Mouse (Mus musculus) midbrain, embryonic 16.5 days (tissue): ENCODE results near the gene Ferd3l. TPM values are rescaled to one million over a fixed set of nuclear protein-coding genes. Genes with fewer than 3 reads are reported as not detected.

Experiments
- ATAC-seq: fragments of 200-750 bp; cut with Nextera tagmentation; 2 replicates; pipeline ENCODE4 v1.8.0; 2017; ENCODE audit warnings: moderate TSS enrichment
- H3K27ac ChIP-seq: fragments of 300-500 bp; sonication (generic); 2 replicates; pipeline ENCODE4 v1.5.1; 2014; ENCODE audit warnings: mild to moderate bottlenecking, low read length, mixed read lengths
- H3K27me3 ChIP-seq: fragments of 300-500 bp; sonication (generic); 2 replicates; pipeline ENCODE4 v1.6.1; 2014; ENCODE audit warnings: low read depth, low read length, mixed read lengths; ENCODE audit not compliant: control insufficient read depth, insufficient read depth
- H3K36me3 ChIP-seq: fragments of 300-500 bp; sonication (generic); 2 replicates; pipeline ENCODE4 v1.6.1; 2014; ENCODE audit warnings: mild to moderate bottlenecking, low read length, moderate library complexity, mixed read lengths; ENCODE audit not compliant: control insufficient read depth, insufficient read depth
- H3K4me1 ChIP-seq: fragments of 300-500 bp; sonication (generic); 2 replicates; pipeline ENCODE4 v1.6.1; 2014; ENCODE audit warnings: mild to moderate bottlenecking, low read length, mixed read lengths; ENCODE audit not compliant: control insufficient read depth, insufficient read depth
- H3K4me2 ChIP-seq: fragments of 300-500 bp; sonication (generic); 2 replicates; pipeline ENCODE4 v1.6.1; 2014; ENCODE audit warnings: mild to moderate bottlenecking, low read length, mixed read lengths
- H3K4me3 ChIP-seq: fragments of 300-500 bp; sonication (generic); 2 replicates; pipeline ENCODE4 v1.5.1; 2014; ENCODE audit warnings: low read depth, mild to moderate bottlenecking, low read length, moderate library complexity, mixed read lengths
- H3K9ac ChIP-seq: fragments of 300-500 bp; sonication (generic); 2 replicates; pipeline ENCODE4 v1.6.1; 2014; ENCODE audit warnings: low read depth, low read length, mixed read lengths
- H3K9me3 ChIP-seq: fragments of 300-500 bp; sonication (generic); replicated peaks from 2 replicates; pipeline ENCODE4 v1.6.1; 2014; ENCODE audit warnings: mild to moderate bottlenecking, low read length, mixed read lengths; ENCODE audit not compliant: control insufficient read depth, poor library complexity, severe bottlenecking
- WGBS: fragments of 180-500 bp; shearing (Covaris S2); extraction: QIAGEN DNeasy Blood & Tissue Kit; methylation state at CpG from one replicate; pipeline ENCODE4 v1.1.7; 2014; 5-methylcytosine and 5-hydroxymethylcytosine counted together
- polyA plus RNA-seq: library from polyadenylated mRNA; unstranded; fragments of >200 nt; fragmentation: Nextera tagmentation; extraction: Ambion mirVana; gene quantifications from 2 replicates; pipeline ENCODE4 v1.2.1, GENCODE M21; 2015

The Ferd3l gene
- polyA plus RNA-seq, 1 experiment from 2014 or later: 0.43 TPM

- Histone ChIP-seq H3K36me3 (no peaks in the 10 kb centered on the region), H3K9ac (no peak overlapping the region), H3K4me3 (no peak overlapping the region), H3K27me3 (peaks cover 38% of the 10 kb centered on the region), H3K27ac (no peak overlapping the region), H3K4me2 (no peak overlapping the region), H3K4me1 (peaks cover 11% of the 10 kb centered on the region; the same call in 1 of the 2 replicates), H3K9me3 (no peaks in the 10 kb centered on the region)
- WGBS: 6% methylated on average over 15 of the region's 15 CpGs
- no peak for ATAC-seq
These were observed 35.6 kb downstream of the Ferd3l start for GRCm38 (mm10) chr12:33963671-33964369.

DNA sequence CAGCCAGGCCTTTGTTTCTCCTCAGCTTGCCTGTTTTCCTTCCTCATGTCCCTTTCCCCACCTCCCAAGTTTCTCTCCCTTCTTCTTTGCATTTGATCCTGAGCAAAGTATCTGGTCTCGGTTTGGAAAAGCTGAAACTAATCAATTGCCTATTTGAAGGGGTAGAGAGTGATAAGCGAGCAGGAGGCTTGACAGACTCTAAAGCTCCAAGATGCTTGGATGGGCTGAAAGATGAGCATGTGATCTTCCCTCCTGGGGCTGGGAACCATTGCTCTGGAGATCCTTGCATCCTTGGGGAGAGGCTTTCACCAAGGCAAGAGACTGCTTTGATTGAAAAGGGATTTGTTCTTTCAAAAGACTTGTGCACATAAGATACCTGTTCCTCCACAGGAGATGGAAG, 36.2 kb downstream of the Ferd3l start:
- no peak for ATAC-seq
- 7% methylated on average over 2 of the region's 2 CpGs for WGBS

GRCm38 (mm10) chr12:33965661-33966360, 37.6 kb downstream of the Ferd3l start:
- no peak for ATAC-seq
- 5% methylated on average over 5 of the region's 5 CpGs for WGBS
- Histone ChIP-seq H3K4me1 (peaks cover 11% of the 10 kb centered on the region; the same call in 1 of the 2 replicates), H3K4me3 (no peak overlapping the region), H3K9ac (no peak overlapping the region), H3K9me3 (no peaks in the 10 kb centered on the region), H3K4me2 (no peak overlapping the region), H3K27me3 (peaks cover 44% of the 10 kb centered on the region), H3K27ac (no peak overlapping the region), H3K36me3 (no peaks in the 10 kb centered on the region)

More for the DNA sequence above, 36.2 kb downstream of the Ferd3l start:
- H3K27ac ChIP-seq: no peak overlapping the region
- no peaks in the 10 kb centered on the region for H3K36me3 ChIP-seq
- peaks cover 36% of the 10 kb centered on the region for H3K27me3 ChIP-seq
- no peaks in the 10 kb centered on the region for H3K9me3 ChIP-seq
- H3K4me1 ChIP-seq: peaks cover 11% of the 10 kb centered on the region; the same call in 1 of the 2 replicates
- no peak overlapping the region for H3K4me3 ChIP-seq
- H3K9ac ChIP-seq: no peak overlapping the region
- H3K4me2 ChIP-seq: no peak overlapping the region

DNA sequence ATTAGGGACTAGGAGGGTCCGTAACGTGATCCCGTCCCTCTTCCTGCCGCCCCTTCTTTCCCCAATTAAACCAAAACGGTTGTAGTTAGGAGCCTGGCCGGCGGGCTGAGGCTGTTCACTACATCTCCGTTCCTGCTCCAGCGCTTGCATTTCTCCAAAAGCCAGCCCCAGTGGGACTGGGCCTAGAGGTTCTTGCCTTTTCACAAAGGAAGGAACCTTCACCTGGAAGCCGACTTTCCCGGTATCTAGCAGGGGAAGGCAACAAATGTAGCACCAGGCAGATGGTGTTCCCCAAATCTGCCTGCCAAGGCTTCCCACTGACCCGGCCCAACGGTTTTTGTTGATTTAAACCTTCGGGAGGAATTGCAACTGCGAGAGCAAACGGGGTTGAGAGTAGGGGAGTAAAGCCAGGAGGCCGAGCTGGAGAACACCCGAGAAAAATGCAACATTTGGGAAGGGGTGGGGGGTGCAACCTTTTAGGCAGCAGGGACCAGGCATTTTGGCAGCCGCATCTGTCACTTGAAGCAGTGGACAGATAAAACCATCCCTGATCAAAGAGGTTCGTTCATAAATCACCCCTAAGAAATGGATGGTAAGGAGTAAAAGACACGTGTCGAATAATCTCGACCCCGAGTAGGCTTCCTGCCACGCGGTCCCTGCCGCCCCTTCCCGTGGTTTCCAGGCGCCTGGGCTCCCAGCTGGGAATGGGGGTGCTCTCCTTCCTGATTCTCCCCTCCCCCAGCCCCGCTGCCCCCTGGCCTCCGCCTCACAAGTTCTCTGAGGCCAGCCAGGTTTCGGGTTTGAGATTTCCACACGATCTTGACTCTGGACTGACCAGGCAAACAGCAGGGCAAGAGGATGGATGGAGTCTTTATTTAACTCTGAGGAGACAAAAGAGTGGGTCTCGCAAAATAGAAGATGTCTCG, 38.5 kb downstream of the Ferd3l start:
- Histone ChIP-seq H3K9me3 (no peaks in the 10 kb centered on the region), H3K27me3 (peaks cover 45% of the 10 kb centered on the region), H3K9ac (no peak overlapping the region), H3K36me3 (no peaks in the 10 kb centered on the region), H3K27ac (no peak overlapping the region), H3K4me1 (peaks cover 11% of the 10 kb centered on the region; the same call in 1 of the 2 replicates), H3K4me2 (peak overlapping the region; percentile 39), H3K4me3 (peak overlapping the region; percentile 15; the same call in 1 of the 2 replicates)
- ATAC-seq: peak; percentile 9; the same call in 1 of the 2 replicates
- WGBS: under 1% methylated on average over 35 of the region's 35 CpGs

- Histone ChIP-seq H3K4me1 (peaks cover 11% of the 10 kb centered on the region; the same call in 1 of the 2 replicates), H3K9ac (no peak overlapping the region), H3K9me3 (no peaks in the 10 kb centered on the region), H3K27ac (no peak overlapping the region), H3K4me3 (peak overlapping the region; percentile 15; the same call in 1 of the 2 replicates), H3K27me3 (peaks cover 38% of the 10 kb centered on the region), H3K36me3 (no peaks in the 10 kb centered on the region), H3K4me2 (peak overlapping the region; percentile 39)
- peak; percentile 77 for ATAC-seq
- WGBS: under 1% methylated on average over 21 of the region's 21 CpGs
These were observed 39.3 kb downstream of the Ferd3l start for GRCm38 (mm10) chr12:33967514-33967913.

DNA sequence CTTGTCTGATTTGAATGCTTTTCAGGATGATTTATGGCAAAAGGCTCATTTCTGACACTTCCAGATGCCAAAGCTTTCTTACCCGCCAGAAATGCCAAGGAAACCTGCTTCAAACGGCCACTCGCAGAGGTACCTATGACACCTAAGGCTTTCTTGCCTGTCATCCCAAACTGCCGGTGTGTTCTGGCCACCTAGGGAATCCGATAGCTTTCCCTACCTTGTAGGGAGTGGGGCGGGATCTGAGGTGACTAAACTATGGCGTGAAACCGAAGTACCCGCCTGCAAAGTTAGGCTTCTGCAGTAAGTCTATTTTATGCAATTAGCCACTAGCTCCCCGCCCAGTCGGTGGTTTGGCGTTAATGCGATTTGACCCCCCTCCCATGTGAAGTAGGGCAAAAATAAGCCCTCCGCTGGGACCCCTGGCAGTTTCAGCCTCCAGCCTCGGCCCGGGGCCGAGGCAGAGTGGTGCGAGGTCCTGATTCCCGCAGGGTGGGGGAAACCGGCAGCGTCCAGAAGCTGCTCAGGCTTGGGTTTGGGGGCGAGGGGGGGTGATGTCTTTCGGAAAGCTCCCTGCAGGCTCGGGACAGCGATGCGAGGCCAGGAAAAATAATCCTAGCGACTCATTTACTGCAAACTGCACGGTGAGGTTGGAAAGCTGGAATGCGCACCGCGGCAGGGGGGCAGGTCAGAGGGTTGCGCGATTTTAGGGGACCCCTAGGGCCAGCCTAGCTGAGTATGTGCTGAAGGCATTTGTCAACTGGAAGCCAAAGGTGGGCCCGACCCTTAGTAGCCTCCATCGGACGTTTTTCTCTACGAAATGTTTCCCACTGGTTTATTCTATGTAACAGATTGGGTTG, 40.0 kb downstream of the Ferd3l start:
- no peak overlapping the region for H3K27ac ChIP-seq
- peak overlapping the region; percentile 39 for H3K4me2 ChIP-seq
- H3K4me3 ChIP-seq: peak overlapping the region; percentile 9; the same call in 1 of the 2 replicates
- peaks cover 38% of the 10 kb centered on the region for H3K27me3 ChIP-seq
- H3K9me3 ChIP-seq: no peaks in the 10 kb centered on the region
- no peaks in the 10 kb centered on the region for H3K36me3 ChIP-seq
- ATAC-seq: peak; percentile 46
- H3K4me1 ChIP-seq: peaks cover 11% of the 10 kb centered on the region; the same call in 1 of the 2 replicates
- WGBS: under 1% methylated on average over 37 of the region's 37 CpGs
- H3K9ac ChIP-seq: no peak overlapping the region

DNA sequence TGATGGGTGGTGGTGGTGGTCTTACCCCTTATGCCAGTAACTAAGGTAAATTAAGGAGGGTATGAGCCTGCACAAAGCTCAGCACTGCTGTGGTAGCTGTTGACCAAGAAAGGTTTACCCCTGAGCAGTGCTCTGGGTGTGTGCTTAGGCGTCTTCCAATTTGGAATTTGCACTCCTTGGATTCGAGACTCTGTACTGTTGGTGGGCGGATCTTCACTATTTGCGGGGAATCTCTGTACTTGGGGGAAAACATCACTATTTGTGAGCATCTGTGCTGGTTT, 40.6 kb downstream of the Ferd3l start:
- H3K4me1 ChIP-seq: peaks cover 11% of the 10 kb centered on the region; the same call in 1 of the 2 replicates
- H3K27me3 ChIP-seq: peaks cover 35% of the 10 kb centered on the region
- ATAC-seq: no peak
- no peak overlapping the region for H3K9ac ChIP-seq
- no peaks in the 10 kb centered on the region for H3K36me3 ChIP-seq
- no peak overlapping the region for H3K4me3 ChIP-seq
- no peak overlapping the region for H3K27ac ChIP-seq
- H3K9me3 ChIP-seq: no peaks in the 10 kb centered on the region
- H3K4me2 ChIP-seq: no peak overlapping the region
- whole genome bisulfite sequencing: 11% methylated on average over 4 of the region's 4 CpGs
